Mouse (Mus musculus) myocyte (in vitro differentiated cells): ENCODE measurements around the gene Gm43517.

Source experiments
- MAX ChIP-seq: IDR thresholded peaks from one replicate; pipeline ENCODE4 v1.6.1; 2011; ENCODE audit warnings: low read depth, mild to moderate bottlenecking, control low read depth
- MYOD1 ChIP-seq, 3 experiments: IDR thresholded peaks; one replicate each; pipeline ENCODE4 v1.6.1; 2011; ENCODE audit warnings: control low read depth in 2 of 3, low read depth in 2 of 3, mild to moderate bottlenecking in 2 of 3, moderate library complexity in 1 of 3; ENCODE audit not compliant: insufficient read length in 2 of 3, control insufficient read depth in 1 of 3
- POLR2A ChIP-seq: IDR thresholded peaks from one replicate; pipeline ENCODE4 v1.6.1; 2011; ENCODE audit warnings: low read depth, mild to moderate bottlenecking, control low read depth, moderate library complexity; ENCODE audit not compliant: insufficient read length
- POLR2AphosphoS2 ChIP-seq: IDR thresholded peaks from one replicate; pipeline ENCODE4 v1.6.1; 2011; ENCODE audit warnings: low read depth, control low read depth; ENCODE audit not compliant: insufficient read length
- USF1 ChIP-seq: IDR thresholded peaks from one replicate; pipeline ENCODE4 v1.6.1; 2011; ENCODE audit warnings: low read depth, mild to moderate bottlenecking, control low read depth, moderate library complexity

- TF ChIP-seq POLR2A: no peak
- TF ChIP-seq USF1: no peak
- no peak for TF ChIP-seq POLR2AphosphoS2
- no peak for TF ChIP-seq MYOD1 (IDR thresholded peaks at IDR 0.05; ENCODE audit: control insufficient read depth in 1 of 3, insufficient read length in 2 of 3, low read depth in 2 of 3)
- no peak for TF ChIP-seq MAX
Measured at GRCm38 (mm10) chr12:49373821-49374605, 11.0 kb upstream of the Gm43517 start.
